Mouse (Mus musculus): ENCODE results near the gene Fndc9. TPM values are rescaled to one million over a fixed set of nuclear protein-coding genes. Genes with fewer than 3 reads are reported as not detected.

The Fndc9 gene
- total RNA-seq (2021): 1 to 10 TPM in 1 of 2 experiments, under 1 TPM in 1; 0.92 to 1.3 TPM

GRCm38 (mm10) chr11:46235334-46235733 lies at the start of gene Fndc9:
Gene Fndc9, plus strand, starts transcription at chr11:46235531.
- DNase-seq: peak; percentile 53 to 66

- DNase-seq: no peak
These were observed 47.0 kb upstream of the Fndc9 start for GRCm38 (mm10) chr11:46188283-46188682.

- DNase-seq: no peak
These were observed 41.2 kb upstream of the Fndc9 start for GRCm38 (mm10) chr11:46194175-46194574.

GRCm38 (mm10) chr11:46200664-46201063 lies 34.7 kb upstream of the Fndc9 start:
- DNase-seq: no peak

- DNase-seq: peak; percentile 65 to 68
These were observed 33.4 kb upstream of the Fndc9 start for GRCm38 (mm10) chr11:46201636-46202546.

GRCm38 (mm10) chr11:46202547-46202887 lies 32.8 kb upstream of the Fndc9 start:
- no peak for DNase-seq

- no peak for DNase-seq
These were observed 30.5 kb upstream of the Fndc9 start for GRCm38 (mm10) chr11:46204841-46205240.

- DNase-seq: no peak
These were observed 29.5 kb upstream of the Fndc9 start for GRCm38 (mm10) chr11:46205639-46206409.

- DNase-seq: no peak
These were observed 25.4 kb upstream of the Fndc9 start for GRCm38 (mm10) chr11:46209884-46210283.

- no peak for DNase-seq
These were observed 23.5 kb upstream of the Fndc9 start for GRCm38 (mm10) chr11:46211858-46212257.

GRCm38 (mm10) chr11:46213844-46214243 lies 21.5 kb upstream of the Fndc9 start:
- no peak for DNase-seq

GRCm38 (mm10) chr11:46214368-46215230 lies 20.7 kb upstream of the Fndc9 start:
- DNase-seq: no peak

- peak in 1 of 2 experiments; percentile 33 for DNase-seq
These were observed 20.0 kb upstream of the Fndc9 start for GRCm38 (mm10) chr11:46215354-46215753.

GRCm38 (mm10) chr11:46216669-46217068 lies 18.7 kb upstream of the Fndc9 start:
- no peak for DNase-seq

- no peak for DNase-seq
These were observed 17.6 kb upstream of the Fndc9 start for GRCm38 (mm10) chr11:46217686-46218085.

GRCm38 (mm10) chr11:46218584-46218983 lies 16.7 kb upstream of the Fndc9 start:
- DNase-seq: no peak

- no peak for DNase-seq
These were observed 16.0 kb upstream of the Fndc9 start for GRCm38 (mm10) chr11:46219380-46219779.

GRCm38 (mm10) chr11:46220211-46220610 lies 15.1 kb upstream of the Fndc9 start:
- DNase-seq: no peak

GRCm38 (mm10) chr11:46223575-46223974 lies 11.8 kb upstream of the Fndc9 start:
- DNase-seq: no peak

GRCm38 (mm10) chr11:46225345-46225744 lies 10.0 kb upstream of the Fndc9 start:
- DNase-seq: no peak

GRCm38 (mm10) chr11:46230184-46230583 lies 5.1 kb upstream of the Fndc9 start:
- no peak for DNase-seq

GRCm38 (mm10) chr11:46232803-46233202 lies 2.5 kb upstream of the Fndc9 start:
- DNase-seq: no peak

- DNase-seq: peak; percentile 47 to 48
These were observed 1.4 kb upstream of the Fndc9 start for GRCm38 (mm10) chr11:46233966-46234365.

Data from layer of hippocampus, postnatal 36 days (tissue).